Mouse (Mus musculus): ENCODE results near the gene Nepn. TPM values are rescaled to one million over a fixed set of nuclear protein-coding genes. Genes with fewer than 3 reads are reported as not detected.

Nepn gene
- polyA plus RNA-seq, 1 experiment from 2014 or later, result not detected

DNA sequence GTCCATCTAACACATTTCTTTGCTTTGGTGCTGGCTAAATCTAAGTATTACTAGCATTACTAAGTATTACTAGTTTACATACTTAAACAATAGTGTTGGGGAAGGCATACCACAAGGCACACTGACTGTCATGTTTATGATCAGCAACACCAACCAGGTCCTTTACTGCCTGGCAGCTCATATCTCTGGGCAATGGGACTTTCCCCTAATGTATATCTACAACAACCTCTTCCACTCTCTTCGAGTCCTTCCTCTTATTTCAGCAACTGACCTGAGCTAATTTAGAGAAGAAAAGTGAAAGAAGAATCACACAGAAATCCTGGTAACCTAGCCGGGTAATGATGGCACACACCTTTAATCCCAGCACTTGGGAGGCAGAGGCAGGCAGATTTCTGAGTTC lies 12.3 kb upstream of the Nepn start:
- H3K9me3 ChIP-seq (ENCODE audit: control insufficient read depth, low read length), result no peaks in the 10 kb centered on the region
- H3K4me3 ChIP-seq (ENCODE audit: low read depth, low read length), result no peak overlapping the region
- no peaks in the 10 kb centered on the region for H3K36me3 ChIP-seq (ENCODE audit: control insufficient read depth, insufficient read depth, low read length)
- 94% methylated on average over 2 of the region's 2 CpGs for WGBS
- no peak for ATAC-seq (ENCODE audit: low read depth)
- H3K9ac ChIP-seq (replicated peaks; ENCODE audit: low read depth, low read length), result no peak overlapping the region
- H3K4me1 ChIP-seq (ENCODE audit: control insufficient read depth, insufficient read depth, low read length), result peaks cover 7% of the 10 kb centered on the region
- H3K4me2 ChIP-seq (ENCODE audit: low read depth, low read length), result no peak overlapping the region
- no peaks in the 10 kb centered on the region for H3K27me3 ChIP-seq (ENCODE audit: control insufficient read depth, insufficient read depth, low read length)
- no peak overlapping the region for H3K27ac ChIP-seq (ENCODE audit: low read depth, low read length)

DNA sequence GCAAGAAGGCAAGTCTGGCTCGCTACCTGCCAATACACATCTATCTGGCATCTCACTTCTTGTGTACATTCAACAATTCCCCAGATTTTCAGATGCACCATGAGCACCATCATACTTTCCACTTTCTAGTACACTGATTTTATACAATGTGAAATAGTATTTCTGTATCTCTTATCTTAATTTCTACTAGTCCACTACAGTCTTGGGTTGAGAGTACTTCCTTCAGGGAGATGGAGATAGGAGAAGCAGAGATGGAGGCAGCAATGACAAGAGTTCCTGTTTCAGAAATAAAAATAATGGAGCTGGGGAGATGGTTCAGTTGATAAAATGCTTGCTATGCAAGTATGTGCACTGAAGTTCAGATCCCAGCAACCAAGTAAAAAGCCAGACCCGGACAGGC lies 11.0 kb upstream of the Nepn start:
- H3K4me1 ChIP-seq (ENCODE audit: control insufficient read depth, insufficient read depth, low read length), result peaks cover 10% of the 10 kb centered on the region
- no peaks in the 10 kb centered on the region for H3K27me3 ChIP-seq (ENCODE audit: control insufficient read depth, insufficient read depth, low read length)
- no peaks in the 10 kb centered on the region for H3K9me3 ChIP-seq (ENCODE audit: control insufficient read depth, low read length)
- no peak for ATAC-seq (ENCODE audit: low read depth)
- H3K9ac ChIP-seq (replicated peaks; ENCODE audit: low read depth, low read length), result no peak overlapping the region
- H3K4me3 ChIP-seq (ENCODE audit: low read depth, low read length), result no peak overlapping the region
- WGBS, result 94% methylated on average over 2 of the region's 2 CpGs
- no peaks in the 10 kb centered on the region for H3K36me3 ChIP-seq (ENCODE audit: control insufficient read depth, insufficient read depth, low read length)
- H3K27ac ChIP-seq (ENCODE audit: low read depth, low read length), result no peak overlapping the region
- no peak overlapping the region for H3K4me2 ChIP-seq (ENCODE audit: low read depth, low read length)

DNA sequence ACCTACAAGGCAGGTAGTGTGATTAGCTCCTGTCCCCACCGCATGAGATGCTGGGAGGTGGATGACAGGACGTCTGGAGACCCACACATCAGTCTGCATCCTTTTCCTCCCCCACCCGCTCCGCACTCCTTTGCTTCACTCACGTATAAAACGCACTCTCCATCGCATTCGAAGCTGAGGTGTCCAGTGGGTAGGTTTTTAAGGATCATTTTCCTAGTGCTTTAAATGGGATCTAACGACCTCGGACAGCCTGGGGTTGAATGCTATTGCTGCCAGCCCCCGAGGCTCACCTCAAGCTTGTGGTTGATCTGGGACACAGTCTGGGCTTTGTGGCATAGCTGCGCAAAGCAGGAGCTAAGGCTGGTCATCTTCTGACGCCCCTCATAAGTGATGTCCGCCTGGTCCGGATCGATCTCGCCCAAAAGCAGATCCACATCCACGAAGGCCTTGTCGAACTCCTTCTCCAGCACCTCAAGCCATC lies 7.4 kb upstream of the Nepn start:
- H3K27me3 ChIP-seq (ENCODE audit: control insufficient read depth, insufficient read depth, low read length), result no peaks in the 10 kb centered on the region
- H3K4me3 ChIP-seq (ENCODE audit: low read depth, low read length), result peak overlapping the region; percentile 84
- 0% methylated on average over 19 of the region's 19 CpGs for WGBS
- peak overlapping the region; percentile 96 for H3K27ac ChIP-seq (ENCODE audit: low read depth, low read length)
- H3K4me2 ChIP-seq (ENCODE audit: low read depth, low read length), result peak overlapping the region; percentile 62
- peak; percentile 56 for ATAC-seq (ENCODE audit: low read depth)
- H3K4me1 ChIP-seq (ENCODE audit: control insufficient read depth, insufficient read depth, low read length), result peaks cover 12% of the 10 kb centered on the region
- H3K36me3 ChIP-seq (ENCODE audit: control insufficient read depth, insufficient read depth, low read length), result no peaks in the 10 kb centered on the region
- H3K9me3 ChIP-seq (ENCODE audit: control insufficient read depth, low read length), result no peaks in the 10 kb centered on the region
- H3K9ac ChIP-seq (replicated peaks; ENCODE audit: low read depth, low read length), result peak overlapping the region; percentile 89

DNA sequence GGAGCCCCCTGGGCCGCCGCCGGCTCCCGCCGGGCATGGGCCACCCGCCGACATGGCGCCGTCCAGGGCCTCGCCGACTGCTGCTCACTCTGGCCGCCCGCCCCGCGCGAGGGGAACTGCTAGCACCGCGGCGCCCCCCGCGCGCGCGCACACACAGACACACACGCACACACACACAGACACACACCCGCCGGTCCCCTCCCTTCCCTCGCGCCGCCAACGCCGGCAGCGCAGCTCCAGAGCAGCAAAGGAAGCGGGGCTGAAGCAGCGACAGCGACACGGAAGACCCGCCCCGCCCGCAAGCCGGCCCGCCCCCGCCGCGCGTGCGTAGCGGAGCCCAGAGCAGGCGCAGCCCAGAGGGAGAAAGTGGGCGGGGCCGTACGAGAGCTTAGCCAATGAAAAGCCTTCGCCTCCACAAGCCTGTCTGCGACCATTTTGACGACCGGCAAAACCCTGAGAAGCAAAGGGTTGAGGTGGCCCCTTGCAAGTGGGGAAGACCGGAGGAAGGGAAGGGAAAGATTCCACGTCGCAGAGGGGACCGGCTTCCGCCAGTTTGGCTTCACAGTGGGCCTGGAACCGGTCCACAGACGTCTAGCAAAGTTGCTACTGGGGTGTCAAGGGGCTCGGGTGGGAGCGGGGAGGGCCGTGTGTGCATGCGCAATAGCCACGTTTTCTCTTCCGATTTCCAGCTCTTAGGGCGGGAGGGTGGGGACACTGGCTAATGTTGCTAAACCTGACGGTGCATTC lies 6.8 kb upstream of the Nepn start, which contains the start of gene Gopc:
Gene Gopc (minus strand): TSS at position 280 of the 747 bp plus-strand sequence.
- under 1% methylated on average over 61 of the region's 71 CpGs for WGBS
- Histone ChIP-seq H3K4me1 (ENCODE audit: control insufficient read depth, insufficient read depth, low read length) (peaks cover 12% of the 10 kb centered on the region), H3K27ac (ENCODE audit: low read depth, low read length) (peak within 1 kb of the TSS; percentile 96), H3K9me3 (ENCODE audit: control insufficient read depth, low read length) (no peaks in the 10 kb centered on the region), H3K36me3 (ENCODE audit: control insufficient read depth, insufficient read depth, low read length) (no peaks in the 10 kb centered on the region), H3K27me3 (ENCODE audit: control insufficient read depth, insufficient read depth, low read length) (no peaks in the 10 kb centered on the region), H3K9ac (replicated peaks; ENCODE audit: low read depth, low read length) (peak within 1 kb of the TSS; percentile 89), H3K4me2 (ENCODE audit: low read depth, low read length) (peak within 1 kb of the TSS; percentile 65), H3K4me3 (ENCODE audit: low read depth, low read length) (peak within 1 kb of the TSS; percentile 84)
- peak; percentile 98 for ATAC-seq (ENCODE audit: low read depth)

DNA sequence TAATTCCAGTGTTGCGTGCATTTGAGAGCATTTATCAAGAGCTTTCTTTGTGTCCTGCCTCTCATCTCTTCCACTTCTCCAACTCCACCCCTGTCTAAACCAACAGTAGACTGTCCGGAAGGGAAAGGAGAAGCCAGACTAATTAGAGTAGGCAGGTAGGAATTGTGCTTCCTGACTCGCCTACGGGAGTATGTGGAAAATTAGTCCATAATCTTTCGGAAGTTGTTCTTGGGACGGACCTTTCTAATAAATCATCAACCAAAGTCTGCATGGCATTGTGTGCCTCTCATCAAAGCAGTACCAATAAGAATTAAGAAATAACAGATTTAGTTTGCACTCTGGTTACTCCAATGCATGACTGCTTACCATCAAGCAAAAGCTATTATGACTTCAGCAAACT lies 5.8 kb upstream of the Nepn start:
- no peak for ATAC-seq (ENCODE audit: low read depth)
- 90% methylated on average over 6 of the region's 6 CpGs for WGBS
- H3K4me2 ChIP-seq (ENCODE audit: low read depth, low read length), result peak overlapping the region; percentile 65
- H3K4me1 ChIP-seq (ENCODE audit: control insufficient read depth, insufficient read depth, low read length), result peaks cover 12% of the 10 kb centered on the region
- peak overlapping the region; percentile 84; the same call in 1 of the 2 replicates for H3K4me3 ChIP-seq (ENCODE audit: low read depth, low read length)
- H3K9ac ChIP-seq (replicated peaks; ENCODE audit: low read depth, low read length), result no peak overlapping the region
- no peak overlapping the region for H3K27ac ChIP-seq (ENCODE audit: low read depth, low read length)
- H3K27me3 ChIP-seq (ENCODE audit: control insufficient read depth, insufficient read depth, low read length), result no peaks in the 10 kb centered on the region
- no peaks in the 10 kb centered on the region for H3K36me3 ChIP-seq (ENCODE audit: control insufficient read depth, insufficient read depth, low read length)
- H3K9me3 ChIP-seq (ENCODE audit: control insufficient read depth, low read length), result no peaks in the 10 kb centered on the region

DNA sequence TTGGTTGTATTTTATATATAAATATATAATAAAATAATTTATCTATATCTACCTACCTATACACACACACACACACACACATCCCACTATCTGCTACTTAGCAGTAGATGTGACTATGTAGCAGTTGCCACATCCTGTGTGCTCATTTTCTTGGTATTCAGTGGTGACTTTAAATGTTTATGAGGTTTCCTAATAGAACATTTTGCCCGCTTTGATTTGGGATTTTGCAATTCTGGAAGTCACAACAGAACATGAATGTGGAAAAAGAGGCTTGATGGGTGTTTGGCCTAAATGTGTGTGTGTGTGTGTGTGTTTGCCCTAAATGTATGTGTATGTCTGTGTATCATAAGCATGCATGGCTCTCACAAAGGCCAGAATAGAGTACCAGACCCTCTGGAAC lies 5.2 kb upstream of the Nepn start:
- no peak for ATAC-seq (ENCODE audit: low read depth)
- H3K27me3 ChIP-seq (ENCODE audit: control insufficient read depth, insufficient read depth, low read length), result no peaks in the 10 kb centered on the region
- no peak overlapping the region for H3K4me3 ChIP-seq (ENCODE audit: low read depth, low read length)
- 92% methylated on average over 1 of the region's 1 CpGs for WGBS
- no peak overlapping the region for H3K27ac ChIP-seq (ENCODE audit: low read depth, low read length)
- H3K9ac ChIP-seq (replicated peaks; ENCODE audit: low read depth, low read length), result no peak overlapping the region
- H3K4me1 ChIP-seq (ENCODE audit: control insufficient read depth, insufficient read depth, low read length), result peaks cover 12% of the 10 kb centered on the region
- H3K36me3 ChIP-seq (ENCODE audit: control insufficient read depth, insufficient read depth, low read length), result no peaks in the 10 kb centered on the region
- H3K9me3 ChIP-seq (ENCODE audit: control insufficient read depth, low read length), result no peaks in the 10 kb centered on the region
- H3K4me2 ChIP-seq (ENCODE audit: low read depth, low read length), result no peak overlapping the region

DNA sequence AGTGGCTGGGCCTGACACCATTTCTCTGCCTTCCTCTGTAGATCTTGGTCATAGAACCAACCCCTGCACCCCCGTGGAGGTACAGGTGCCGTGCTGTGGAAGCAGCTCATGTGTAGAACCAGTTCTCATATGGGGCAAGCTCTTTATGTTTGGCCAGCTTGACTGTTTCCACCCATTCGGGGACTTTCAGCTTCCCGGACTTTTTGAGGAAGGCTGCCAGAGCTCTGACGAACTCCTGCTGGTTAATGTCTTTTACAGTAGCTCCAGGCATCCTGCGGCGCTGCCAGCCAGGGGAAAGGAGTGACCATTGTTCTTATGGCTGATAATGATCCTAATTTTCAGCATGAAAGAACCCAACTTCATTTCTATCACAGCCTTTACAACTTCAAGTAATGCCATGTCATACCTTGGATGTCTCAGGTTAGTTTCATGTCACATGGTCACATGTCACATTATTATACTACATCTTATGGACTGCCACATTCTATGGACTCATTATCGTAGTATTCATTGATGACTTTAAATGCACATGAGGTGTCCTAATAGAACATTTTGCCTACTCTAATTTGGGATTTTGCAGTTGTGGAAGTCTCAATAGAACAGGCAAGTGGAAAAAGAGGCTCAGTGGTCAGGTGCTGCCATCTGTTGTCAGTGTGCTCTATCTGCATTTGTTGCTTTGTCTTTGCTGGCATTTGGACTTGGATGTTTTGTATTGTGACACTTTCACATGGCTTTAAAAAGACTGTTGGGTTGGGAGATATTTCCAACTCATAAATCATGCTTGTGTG lies 3.8 kb upstream of the Nepn start:
- peaks cover 4% of the 10 kb centered on the region; the same call in 1 of the 2 replicates for H3K4me1 ChIP-seq (ENCODE audit: control insufficient read depth, insufficient read depth, low read length)
- H3K27me3 ChIP-seq (ENCODE audit: control insufficient read depth, insufficient read depth, low read length), result no peaks in the 10 kb centered on the region
- H3K36me3 ChIP-seq (ENCODE audit: control insufficient read depth, insufficient read depth, low read length), result no peaks in the 10 kb centered on the region
- no peak overlapping the region for H3K4me3 ChIP-seq (ENCODE audit: low read depth, low read length)
- H3K9ac ChIP-seq (replicated peaks; ENCODE audit: low read depth, low read length), result no peak overlapping the region
- ATAC-seq (ENCODE audit: low read depth), result no peak
- H3K4me2 ChIP-seq (ENCODE audit: low read depth, low read length), result no peak overlapping the region
- no peak overlapping the region for H3K27ac ChIP-seq (ENCODE audit: low read depth, low read length)
- H3K9me3 ChIP-seq (ENCODE audit: control insufficient read depth, low read length), result no peaks in the 10 kb centered on the region
- WGBS, result 35% methylated on average over 8 of the region's 8 CpGs

DNA sequence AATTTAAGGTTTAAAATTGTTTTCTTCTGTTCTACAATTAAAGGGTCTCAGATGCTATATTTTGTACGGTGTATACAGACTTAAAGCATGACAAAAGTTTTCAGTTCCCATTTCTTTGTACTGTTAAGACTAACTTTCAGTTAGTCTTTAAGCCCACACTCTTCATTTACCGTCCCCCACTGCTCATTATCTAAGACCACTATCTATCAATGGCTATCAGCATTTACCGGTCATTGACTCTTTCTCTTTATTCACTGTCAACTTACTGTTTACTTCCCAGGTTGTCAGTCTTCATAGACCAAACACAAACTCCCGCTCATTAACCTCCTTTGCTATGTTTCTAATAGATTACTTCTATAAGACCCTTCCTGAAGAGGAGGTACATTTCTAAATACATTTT lies 1.6 kb upstream of the Nepn start:
- Histone ChIP-seq H3K9ac (replicated peaks; ENCODE audit: low read depth, low read length) (no peak overlapping the region), H3K4me1 (ENCODE audit: control insufficient read depth, insufficient read depth, low read length) (peaks cover 4% of the 10 kb centered on the region; the same call in 1 of the 2 replicates), H3K27me3 (ENCODE audit: control insufficient read depth, insufficient read depth, low read length) (no peaks in the 10 kb centered on the region), H3K9me3 (ENCODE audit: control insufficient read depth, low read length) (no peaks in the 10 kb centered on the region), H3K27ac (ENCODE audit: low read depth, low read length) (no peak overlapping the region), H3K36me3 (ENCODE audit: control insufficient read depth, insufficient read depth, low read length) (no peaks in the 10 kb centered on the region), H3K4me3 (ENCODE audit: low read depth, low read length) (no peak overlapping the region), H3K4me2 (ENCODE audit: low read depth, low read length) (no peak overlapping the region)
- 85% methylated on average over 4 of the region's 4 CpGs for WGBS
- ATAC-seq (ENCODE audit: low read depth), result no peak

DNA sequence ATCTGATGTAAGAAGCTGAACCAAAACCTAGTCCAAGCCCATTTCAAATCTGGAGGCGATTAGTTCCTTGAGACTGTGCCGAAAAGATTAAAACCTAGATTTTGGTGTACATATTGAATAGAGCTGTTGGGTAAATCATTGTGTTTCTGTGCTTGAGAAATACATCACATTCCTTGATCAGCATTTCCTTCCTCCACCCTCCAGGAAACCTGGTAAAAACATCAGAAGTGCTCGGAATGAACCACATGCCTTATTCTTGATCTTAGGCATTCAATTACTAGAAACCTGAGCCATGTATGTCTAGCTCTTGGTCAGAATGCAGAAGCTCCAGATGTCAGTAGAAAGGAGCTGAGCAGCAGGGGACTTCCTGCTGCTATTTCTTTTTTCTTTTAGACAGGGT lies 666 bp downstream of the Nepn start:
- ATAC-seq (ENCODE audit: low read depth), result no peak
- 82% methylated on average over 3 of the region's 3 CpGs for WGBS

More for the DNA sequence above, 666 bp downstream of the Nepn start:
- Histone ChIP-seq H3K4me1 (ENCODE audit: control insufficient read depth, insufficient read depth, low read length) (no peaks in the 10 kb centered on the region), H3K36me3 (ENCODE audit: control insufficient read depth, insufficient read depth, low read length) (no peaks in the 10 kb centered on the region), H3K4me3 (ENCODE audit: low read depth, low read length) (no peak overlapping the region), H3K27ac (ENCODE audit: low read depth, low read length) (no peak overlapping the region), H3K9me3 (ENCODE audit: control insufficient read depth, low read length) (no peaks in the 10 kb centered on the region), H3K9ac (replicated peaks; ENCODE audit: low read depth, low read length) (no peak overlapping the region), H3K27me3 (ENCODE audit: control insufficient read depth, insufficient read depth, low read length) (no peaks in the 10 kb centered on the region), H3K4me2 (ENCODE audit: low read depth, low read length) (no peak overlapping the region)
